Mouse (Mus musculus) MEL-GATA-1-ER (cell line): Measurements from ENCODE around the gene Lyrm7.
A peak's percentile ranks its signal among the peaks of the same experiment; 100 is the strongest.
"Not testable (repeated sequence)": the region's sequence is repeated elsewhere in the genome, so short reads cannot be mapped to it uniquely, and the experiment has no call there.

Experiments
- DNase-seq: peaks from one replicate; pipeline ENCODE4 v3.0.0-alpha.2; 2012; ENCODE audit warnings: low read depth; ENCODE audit errors: extremely low read depth

Lyrm7 gene

DNA sequence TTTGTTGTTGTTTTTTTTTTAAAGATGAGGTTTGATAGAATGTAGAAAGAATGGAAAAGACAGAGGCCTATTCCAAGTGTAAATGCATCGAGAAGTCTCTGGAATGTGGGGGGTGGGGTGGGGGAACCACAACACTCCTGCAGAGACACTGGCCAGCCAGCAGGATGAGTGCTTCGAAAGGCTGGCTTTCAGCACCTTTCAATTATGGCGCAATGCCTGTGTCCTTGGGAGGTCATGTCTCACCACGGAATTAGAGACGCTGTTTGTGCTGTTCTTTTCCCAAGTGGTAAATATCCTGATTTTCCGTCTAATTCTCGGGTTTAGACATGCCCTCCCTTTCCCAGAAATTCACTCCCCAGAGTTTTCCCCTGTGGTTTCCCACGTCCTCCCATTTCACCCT, 22.0 kb upstream of the Lyrm7 start:
- no peak for DNase-seq

DNA sequence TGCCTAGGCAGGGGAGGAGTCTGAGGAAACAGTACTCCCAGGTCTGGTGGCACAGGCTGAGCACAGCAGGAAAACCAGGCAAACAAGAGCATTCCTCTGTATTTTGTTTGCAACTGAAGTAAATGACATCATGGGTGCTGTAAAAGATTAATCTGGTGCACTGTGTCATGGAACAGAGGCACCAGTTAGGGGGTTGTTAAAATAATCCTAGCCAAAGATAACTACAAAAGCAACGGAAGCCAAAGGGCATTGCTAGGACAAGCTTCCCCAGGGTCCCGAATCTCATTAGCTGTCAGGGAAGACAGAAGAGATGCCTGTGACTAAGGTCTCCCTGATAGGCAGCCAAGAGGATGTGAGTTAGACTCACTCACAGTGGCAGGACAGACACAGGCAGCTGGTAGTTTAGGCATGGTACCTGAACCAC, 20.3 kb upstream of the Lyrm7 start:
- no peak for DNase-seq

DNA sequence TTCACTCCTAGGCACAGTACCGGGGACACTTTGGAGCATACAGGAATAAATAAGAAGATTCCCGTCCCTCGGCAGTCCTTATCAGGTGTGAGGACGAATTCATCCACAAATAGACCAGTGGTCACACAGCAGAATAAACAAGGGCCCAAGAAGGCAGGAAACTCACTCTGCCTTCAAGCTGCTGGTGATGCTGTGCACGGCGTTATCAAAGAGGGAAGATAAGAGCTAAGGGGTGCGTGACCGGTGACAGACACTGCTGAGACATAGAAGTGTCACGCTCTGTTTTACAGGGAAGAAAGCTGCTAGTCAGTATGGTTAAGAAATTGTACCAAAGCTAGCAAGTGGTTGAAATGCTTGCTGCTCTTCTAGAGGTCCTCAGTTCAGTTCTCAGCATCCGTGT, 19.2 kb upstream of the Lyrm7 start:
- DNase-seq: no peak

DNA sequence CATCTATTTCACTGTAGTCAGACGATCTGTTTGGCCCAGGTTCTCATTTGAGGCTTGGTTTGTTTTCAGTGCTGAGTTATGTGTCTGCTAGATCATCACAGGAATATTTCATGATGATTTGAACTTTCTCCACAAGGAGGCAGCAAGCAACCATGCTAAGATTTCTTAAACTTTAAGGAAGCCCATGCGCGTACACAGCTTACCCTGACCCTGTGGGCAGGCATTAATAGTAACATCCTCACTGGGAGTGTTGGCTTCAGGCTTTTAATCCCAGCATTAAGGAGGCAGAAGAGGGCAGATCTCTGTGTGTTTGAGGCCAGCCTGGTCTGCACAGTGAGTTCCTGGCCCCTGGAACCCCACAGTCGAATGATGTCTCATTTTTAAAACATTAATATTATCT, 18.7 kb upstream of the Lyrm7 start:
- DNase-seq: no peak

DNA sequence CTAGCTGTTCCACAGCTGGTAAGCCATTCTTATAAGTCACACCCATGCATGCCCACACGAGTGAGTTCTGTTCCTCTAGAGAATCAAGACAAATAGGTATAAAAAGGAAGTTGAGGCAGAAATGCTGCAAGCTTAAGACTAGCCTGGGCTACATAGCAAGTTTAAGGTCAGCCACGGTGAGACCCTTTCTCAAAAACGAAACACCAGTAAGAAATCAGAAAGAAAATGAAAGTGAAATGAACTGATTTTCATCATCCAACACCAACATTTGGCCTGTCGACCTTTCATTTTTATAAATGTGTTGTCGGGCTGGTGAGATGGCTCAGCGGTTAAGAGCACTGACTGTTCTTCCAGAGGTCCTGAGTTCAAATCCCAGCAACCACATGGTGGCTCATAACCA, 18.2 kb upstream of the Lyrm7 start:
- DNase-seq: no peak

DNA sequence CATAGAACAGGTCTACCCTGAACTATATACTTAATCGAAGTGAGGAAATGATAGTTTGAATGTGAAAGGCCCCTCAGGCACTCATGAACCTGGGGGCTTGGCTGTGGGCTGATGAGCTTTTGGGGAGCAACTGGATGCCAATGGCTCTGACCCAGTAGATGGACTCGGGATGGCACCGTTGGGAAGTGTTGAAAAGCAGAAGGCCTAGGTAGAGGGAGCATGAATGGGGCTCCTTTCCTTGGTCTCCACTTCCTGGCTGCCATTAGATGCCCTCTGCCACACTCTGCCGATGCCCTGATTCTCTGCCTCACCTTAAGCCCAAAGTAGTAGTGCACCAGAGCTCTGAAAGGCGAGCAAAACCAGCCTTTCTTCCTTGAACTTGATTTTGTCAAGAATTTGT, 15.3 kb upstream of the Lyrm7 start:
- no peak for DNase-seq

DNA sequence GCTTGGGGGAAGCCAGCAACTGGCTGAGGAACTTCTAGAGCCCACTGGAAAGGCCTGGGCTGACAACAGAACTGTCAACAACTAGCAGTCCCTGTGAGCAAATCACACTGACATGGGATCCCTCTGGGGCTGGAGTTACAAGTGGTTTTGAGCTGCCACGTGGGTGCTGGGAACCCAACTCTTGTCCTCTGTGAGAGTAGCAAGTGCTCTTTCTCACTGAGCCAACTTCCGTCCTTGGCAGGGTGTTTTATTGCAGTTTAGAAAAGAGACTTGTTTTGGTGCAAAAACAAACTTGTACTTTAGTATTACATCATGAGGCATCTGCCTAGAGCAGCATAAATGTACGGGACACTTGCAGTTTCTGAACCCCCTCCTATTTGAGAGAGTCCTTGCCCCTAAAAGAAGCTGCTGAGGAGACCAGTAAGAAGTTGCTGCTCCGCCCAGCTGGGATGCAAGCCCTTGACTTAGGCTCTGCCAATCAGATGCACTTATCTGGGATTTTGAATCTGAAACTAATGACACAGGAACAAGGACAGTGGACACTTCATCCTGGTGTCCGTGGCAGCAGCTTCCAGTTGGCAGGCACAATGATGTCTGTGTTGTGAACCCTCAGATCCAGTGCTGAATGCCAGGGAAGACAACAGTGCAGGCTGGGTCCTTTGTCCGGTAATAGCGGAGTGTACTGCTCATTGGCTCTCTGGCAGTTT, 11.3 kb upstream of the Lyrm7 start:
- DNase-seq: no peak

DNA sequence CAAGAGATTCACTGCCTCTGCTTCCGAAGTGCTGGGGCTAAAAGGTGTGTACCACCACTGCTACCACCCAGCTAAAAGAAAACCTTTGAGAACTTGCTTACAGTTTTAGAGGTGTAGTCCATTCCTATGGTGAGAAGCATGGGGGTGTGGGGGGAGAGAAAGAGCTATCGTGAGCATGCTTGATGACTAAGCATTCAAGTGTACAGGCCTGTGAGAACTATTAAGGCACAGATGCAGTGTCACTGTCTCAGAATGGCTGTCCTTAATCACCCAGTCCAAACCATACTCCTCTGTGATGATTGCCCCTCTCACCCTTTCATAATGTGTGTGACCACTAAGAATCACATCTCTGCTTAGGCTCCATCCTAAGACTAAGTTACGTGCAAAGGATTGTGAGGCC, 8.6 kb upstream of the Lyrm7 start:
- DNase-seq: no peak

DNA sequence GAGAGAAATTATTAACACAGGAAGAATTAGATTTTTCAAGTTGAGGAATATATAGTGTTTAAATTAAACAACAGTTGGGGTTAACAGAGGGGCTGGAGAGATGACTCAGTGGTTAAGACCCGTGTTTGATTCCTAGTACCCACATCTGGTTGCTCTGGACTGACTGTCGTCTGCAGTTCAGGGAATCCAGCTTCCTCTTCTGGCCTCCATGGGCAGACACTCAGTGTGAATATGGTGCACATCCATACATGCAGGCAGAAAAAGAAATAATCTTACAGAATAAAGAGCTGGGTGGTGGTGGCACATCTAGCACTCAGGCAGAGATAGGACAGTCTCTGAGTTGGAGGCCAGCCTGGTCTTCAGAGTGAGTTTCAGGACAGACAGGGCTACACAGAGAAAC, 7.7 kb upstream of the Lyrm7 start:
- no peak for DNase-seq

DNA sequence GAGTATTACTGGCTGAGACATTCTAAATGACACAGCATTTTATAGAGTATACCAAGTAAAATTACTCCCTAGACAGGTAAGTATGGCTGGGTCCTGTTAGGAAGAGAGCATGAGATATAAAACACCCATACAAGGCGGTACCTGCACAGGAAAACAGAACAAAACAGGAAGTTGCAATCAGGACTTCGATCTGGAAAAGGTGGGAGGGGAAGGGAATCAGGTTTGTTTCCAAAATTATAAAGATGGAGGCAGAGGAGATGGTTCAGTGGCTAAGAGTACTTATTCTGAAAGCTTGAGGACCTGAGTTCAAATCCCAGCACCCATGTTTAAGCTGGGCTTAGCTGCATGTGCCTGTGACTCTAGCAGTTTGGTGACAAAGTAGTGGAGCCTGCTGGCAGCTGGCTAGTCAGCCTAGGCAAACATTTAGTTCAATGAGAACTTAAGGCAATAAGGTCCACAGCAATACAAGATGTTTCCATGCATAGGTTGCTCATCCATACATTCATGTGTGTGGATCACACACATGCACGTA, 7.3 kb upstream of the Lyrm7 start:
- DNase-seq: no peak

DNA sequence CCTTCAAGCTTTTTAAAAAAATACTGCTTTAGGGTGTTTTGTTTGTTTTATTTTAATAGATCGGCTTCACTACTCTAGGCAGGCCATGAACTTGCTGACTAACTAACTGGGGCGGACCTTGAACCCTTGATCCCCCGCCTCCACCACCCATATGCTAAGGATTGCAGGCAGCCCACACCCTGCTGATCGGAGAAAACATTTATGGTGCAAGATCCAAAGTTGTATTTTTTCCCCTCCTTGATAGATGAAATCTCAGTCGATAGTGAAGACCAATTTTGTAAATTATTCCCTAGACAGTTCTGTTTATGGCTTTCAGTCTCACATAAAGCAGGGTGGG, 6.3 kb upstream of the Lyrm7 start:
- DNase-seq: no peak

DNA sequence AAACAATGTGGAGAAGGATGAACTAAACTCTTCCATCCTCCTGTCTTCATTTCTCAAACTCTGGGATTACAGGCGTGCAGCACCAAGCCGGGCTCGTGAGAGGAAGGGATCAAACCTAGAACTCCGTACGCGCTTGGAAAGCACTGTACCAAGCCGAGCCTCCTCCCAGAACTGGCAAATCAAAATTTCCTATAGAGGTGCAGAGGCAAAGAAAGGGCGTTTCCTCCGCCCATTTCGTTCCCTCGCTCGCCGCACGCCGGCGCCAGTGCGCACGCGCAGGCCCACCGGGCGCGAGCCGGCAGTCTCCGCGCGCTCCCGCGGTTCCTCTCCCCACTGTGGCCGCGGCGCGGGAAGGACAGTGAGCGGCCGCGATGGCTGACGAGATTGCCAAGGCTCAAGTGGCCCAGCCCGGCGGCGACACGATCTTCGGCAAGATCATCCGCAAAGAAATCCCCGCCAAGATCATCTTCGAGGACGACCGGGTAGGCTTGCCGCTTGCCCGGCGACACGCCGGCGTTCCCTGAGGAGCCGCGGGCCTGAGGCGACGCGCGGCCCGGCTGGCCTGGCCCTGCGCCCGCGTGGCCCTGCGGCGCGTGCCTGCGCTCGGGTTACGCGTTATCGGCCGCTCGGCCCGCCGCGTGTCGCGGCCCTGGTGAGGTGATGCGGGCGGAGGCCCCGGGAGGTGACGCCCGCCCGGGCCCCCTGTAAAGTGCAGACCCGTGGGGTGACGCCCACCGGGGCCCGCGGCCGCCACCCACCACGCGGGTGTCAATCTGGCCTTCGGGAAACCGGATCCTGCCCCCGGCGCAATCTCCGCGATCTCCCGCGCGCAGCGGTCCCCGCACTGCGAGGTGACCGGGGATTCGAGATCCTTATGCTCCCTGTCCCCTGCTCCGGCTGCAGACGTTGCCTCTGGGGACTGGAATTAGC, 5.7 kb upstream of the Lyrm7 start, which contains the start of gene Hint1:
TSS of gene Hint1 (plus strand) at position 265 of the 930 bp plus-strand sequence.
- DNase-seq: peak; percentile 81

DNA sequence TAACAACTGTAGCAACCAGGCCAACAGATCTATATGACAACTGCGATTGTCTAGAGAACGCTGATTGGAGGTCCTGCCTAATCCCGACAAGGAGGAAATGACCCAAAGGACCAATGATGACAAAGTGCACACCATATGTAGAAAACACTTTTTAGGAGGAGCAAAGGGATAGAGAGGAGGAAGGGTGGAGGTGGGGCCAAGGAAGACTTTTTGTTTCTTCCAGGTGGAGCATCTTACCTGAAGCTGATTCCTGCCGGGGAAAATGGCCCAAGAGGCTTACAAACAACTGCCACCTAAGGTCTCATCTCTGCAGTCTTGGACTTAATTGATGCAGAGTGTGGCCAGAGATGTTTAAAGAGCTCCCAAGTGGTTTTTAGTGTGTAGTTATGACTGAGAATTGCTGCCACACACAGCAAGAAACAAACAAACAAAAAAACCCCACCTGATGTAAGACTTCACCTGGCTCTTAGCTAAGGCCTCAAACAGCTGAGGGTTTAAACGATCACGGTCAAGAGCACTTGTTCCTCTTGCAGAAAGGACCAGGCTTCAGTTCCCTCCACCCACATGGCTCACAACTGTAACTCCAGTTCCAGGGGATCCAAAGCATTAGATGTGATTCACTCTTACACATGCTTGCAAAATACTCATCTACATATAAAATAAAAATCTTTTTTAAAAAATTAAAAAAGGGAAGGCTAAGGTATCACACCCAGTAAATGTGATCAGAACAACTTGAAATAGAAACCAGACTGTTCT, 4.8 kb upstream of the Lyrm7 start:
- DNase-seq: no peak

DNA sequence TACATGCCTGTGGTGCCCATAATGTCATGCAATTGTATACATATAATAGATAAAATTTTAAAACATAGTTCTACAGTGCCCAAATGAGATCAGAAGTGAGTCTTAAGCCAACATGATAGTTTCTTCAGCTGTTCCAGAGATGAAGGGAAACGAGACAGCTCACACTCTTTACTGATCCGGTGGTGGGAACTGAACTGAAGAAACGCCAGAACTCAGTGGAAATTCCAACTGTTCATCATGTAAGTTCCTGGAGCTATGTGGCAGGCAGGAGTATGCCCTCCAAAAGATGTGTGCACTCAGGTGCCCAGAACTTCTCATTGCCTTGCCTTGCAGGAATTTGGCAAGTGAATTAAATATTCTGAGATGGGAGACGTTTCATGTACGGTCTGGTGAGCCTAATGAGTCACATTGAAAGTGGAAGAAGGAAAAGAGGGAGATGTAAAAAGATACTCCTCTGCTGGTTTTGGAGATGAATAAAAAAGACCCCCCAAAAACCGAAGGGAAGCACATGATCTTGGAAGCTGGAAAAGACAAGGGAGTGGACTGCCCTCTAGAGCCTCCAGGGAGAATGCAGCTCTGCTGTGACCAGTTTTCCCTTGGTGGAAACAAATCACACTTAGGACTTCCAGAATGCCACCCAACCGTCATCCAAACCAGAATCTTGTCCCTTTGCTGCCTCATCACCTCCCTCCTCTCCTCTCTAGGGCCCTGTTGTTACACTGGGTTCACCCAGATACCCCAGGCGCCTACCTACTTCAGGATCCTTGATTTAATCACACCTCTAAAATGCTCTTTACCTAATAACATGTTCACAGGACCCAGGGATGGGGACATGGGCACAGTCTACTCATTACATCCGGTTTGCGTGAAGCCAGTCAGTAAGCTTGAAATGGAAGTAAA, 2.2 kb upstream of the Lyrm7 start:
- DNase-seq: no peak

DNA sequence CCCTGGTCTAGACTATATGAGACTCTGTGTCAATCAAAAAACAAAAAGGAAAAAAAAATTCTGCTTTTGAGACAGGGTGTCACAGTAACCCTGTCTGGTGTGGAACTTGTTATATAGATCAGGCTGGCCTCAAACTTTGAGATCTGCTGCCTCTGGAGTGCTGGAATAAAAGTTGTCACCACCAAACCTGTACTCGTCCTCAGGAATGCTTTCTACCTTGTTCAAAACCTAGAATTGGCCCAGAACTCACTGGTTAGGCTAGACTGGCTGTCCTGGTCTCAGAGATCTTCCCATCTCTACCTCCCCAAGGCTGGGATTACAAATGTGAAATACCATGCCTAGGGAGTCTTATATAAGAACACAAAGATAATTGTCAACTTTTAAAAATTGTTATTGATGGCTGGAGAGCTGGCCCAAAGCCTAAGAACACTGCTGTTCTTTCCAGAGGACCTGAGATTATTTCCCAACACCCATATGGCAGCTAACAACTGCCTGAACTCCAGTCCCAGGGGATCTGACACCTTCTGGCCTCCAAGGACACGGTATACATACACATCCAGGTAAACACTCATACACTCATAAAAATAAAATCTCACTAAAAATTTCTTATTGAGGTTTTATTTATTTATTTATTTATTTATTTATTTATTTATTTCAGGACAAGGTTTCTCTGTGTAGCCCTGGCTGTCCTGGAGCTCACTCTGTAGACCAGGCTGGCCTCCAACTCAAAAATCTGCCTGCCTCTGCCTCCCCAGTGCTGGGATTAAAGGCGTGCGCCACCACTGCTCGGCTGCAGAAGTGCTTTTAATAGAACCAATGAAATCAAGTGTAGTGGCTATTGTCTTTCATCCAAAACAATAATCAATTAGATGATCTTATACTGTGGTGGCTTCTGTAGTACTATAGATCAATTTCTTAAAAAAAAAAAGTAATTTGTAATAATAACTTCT, 1.0 kb upstream of the Lyrm7 start:
- no peak for DNase-seq

DNA sequence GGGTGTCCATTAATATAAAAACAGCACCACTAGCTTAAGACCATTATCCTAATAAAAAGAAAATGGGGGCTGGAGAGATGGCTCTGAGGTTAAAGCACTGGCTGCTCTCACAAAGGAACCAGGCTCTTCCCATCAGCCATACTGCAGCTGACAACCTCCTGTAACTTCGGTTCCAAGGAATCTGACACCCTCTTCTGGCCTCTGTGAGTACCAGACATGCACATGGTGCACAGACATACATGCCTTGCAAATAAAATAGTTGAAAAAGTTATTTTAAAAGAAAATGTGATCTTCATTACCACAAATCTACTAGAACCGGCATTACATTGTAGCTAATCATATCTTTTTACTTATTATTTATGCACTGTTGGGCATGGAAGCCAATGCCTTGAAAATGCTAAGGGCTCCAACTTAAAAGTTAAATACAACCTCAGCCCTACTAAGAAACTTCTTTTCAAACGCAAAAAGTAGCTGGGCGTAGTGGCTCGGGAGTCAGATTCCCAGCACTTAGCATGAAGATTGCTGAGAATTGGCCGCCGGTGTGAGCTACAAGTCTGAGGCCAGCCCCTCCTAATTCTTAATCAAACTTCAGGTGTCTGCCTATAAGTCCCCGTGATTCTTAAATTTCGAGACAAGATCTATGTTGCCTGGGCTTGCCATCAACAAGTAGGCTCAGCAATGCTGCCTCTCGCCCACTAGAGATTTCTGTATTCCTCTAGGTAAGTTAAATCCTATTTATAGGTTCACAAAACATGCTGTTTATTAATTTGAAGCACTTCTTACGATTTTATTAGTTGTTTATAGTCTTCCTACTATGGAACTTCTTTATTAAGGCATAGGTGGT, 1.2 kb downstream of the Lyrm7 start:
- no peak for DNase-seq

DNA sequence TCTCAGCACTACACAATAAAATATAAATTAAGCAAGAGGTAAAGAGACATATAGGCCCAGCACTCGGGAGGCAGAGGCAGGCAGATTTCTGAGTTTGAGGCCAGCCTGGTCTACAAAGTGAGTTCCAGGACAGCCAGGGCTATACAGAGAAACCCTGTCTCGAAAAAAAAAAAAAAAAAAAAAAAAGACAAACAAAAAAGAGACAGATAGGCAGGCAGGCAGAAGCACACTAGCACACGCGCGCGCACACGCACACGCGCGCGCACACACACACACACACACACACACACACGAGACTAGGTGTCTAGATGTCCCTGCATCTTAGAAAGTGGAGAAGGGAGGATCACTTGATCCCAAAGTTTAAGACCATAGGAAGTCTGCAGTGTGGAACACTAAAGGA, 1.8 kb downstream of the Lyrm7 start:
- not testable (repeated sequence) for DNase-seq

DNA sequence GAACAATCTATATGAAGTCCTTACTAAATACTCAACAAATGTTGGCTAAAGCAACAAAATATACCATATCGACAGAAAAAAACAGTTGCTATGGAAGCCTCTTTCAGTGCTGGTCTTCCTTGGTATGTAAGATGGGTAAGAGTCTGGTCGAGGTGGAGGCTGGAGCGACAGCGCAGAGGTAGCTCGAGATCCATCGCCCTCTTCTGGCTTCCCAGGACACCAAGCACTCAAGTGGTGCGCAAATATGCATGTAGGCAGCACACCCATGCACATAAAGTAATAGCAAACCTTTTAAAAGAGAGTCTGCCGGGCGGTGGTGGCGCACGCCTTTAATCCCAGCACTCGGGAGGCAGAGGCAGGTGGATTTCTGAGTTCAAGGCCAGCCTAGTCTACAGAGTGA, 9.1 kb downstream of the Lyrm7 start:
- DNase-seq: no peak
